Mouse (Mus musculus) embryonic facial prominence, embryonic 10.5 days (tissue): ENCODE data around the gene Ckmt1. TPM values are rescaled to one million over a fixed set of nuclear protein-coding genes. Genes with fewer than 3 reads are reported as not detected.

ENCODE experiments used
- polyA plus RNA-seq: library from polyadenylated mRNA; unstranded; fragments of >200 nt; fragmentation: Nextera tagmentation; extraction: Ambion mirVana; gene quantifications from 2 replicates; pipeline ENCODE4 v1.2.1, GENCODE M21; 2016

Gene Ckmt1
- polyA plus RNA-seq, 1 experiment from 2014 or later: 6.0 TPM

Other genes starting within 250 kb of the Ckmt1 start
- gene Tgm7, start 247.9 kb upstream of the Ckmt1 start, polyA plus RNA-seq: not detected in 2 replicates
- 19.7 and 22.4 TPM in 2 replicates for gene Adal, start 217.3 kb upstream of the Ckmt1 start, polyA plus RNA-seq
- gene Lcmt2, start 217.1 kb upstream of the Ckmt1 start, polyA plus RNA-seq: 21.5 and 22.5 TPM in 2 replicates
- gene Tubgcp4, start 187.1 kb upstream of the Ckmt1 start, polyA plus RNA-seq: 82.1 and 87.5 TPM in 2 replicates
- gene Zscan29, start 186.6 kb upstream of the Ckmt1 start, polyA plus RNA-seq: 12.0 and 14.7 TPM in 2 replicates
- gene Trp53bp1, start 86.3 kb upstream of the Ckmt1 start, polyA plus RNA-seq: 120 and 124 TPM in 2 replicates
- 3.4 and 4.2 TPM in 2 replicates for gene Map1a, start 68.1 kb upstream of the Ckmt1 start, polyA plus RNA-seq
- 10.2 and 10.5 TPM in 2 replicates for gene Ppip5k1, start 2.3 kb upstream of the Ckmt1 start, polyA plus RNA-seq
- gene Strc, start 29.5 kb downstream of the Ckmt1 start, polyA plus RNA-seq: not detected in 2 replicates
- gene Pdia3, start 56.1 kb downstream of the Ckmt1 start, polyA plus RNA-seq: 609 and 638 TPM in 2 replicates
- gene Catsper2, start 56.1 kb downstream of the Ckmt1 start, polyA plus RNA-seq: 3.3 and 3.7 TPM in 2 replicates
- gene Ell3, start 86.6 kb downstream of the Ckmt1 start, polyA plus RNA-seq: 8.0 and 12.0 TPM in 2 replicates
- gene Serf2, start 91.5 kb downstream of the Ckmt1 start, polyA plus RNA-seq: 482 and 494 TPM in 2 replicates
- gene Hypk, start 95.6 kb downstream of the Ckmt1 start, polyA plus RNA-seq: 143 and 146 TPM in 2 replicates
- gene Serinc4, start 99.1 kb downstream of the Ckmt1 start, polyA plus RNA-seq: 0.30 and 0.57 TPM in 2 replicates
- gene Mfap1b, start 116.4 kb downstream of the Ckmt1 start, polyA plus RNA-seq: 53.2 and 55.4 TPM in 2 replicates
- 27.1 and 28.6 TPM in 2 replicates for gene Mfap1a, start 149.0 kb downstream of the Ckmt1 start, polyA plus RNA-seq
- 10.8 TPM in 2 replicates for gene Wdr76, start 149.0 kb downstream of the Ckmt1 start, polyA plus RNA-seq